Mouse (Mus musculus): Measurements from ENCODE around the gene Rnf31. TPM values are rescaled to one million over a fixed set of nuclear protein-coding genes. Genes with fewer than 3 reads are reported as not detected.

Gene Rnf31
- total RNA-seq (2014; rRNA removed) = 13.5 and 24.2 TPM in 2 replicates
- polyA plus RNA-seq (2015; fragmentation: Nextera tagmentation; extraction: Ambion mirVana) = 17.0 and 18.9 TPM in 2 replicates

GRCm38 (mm10) chr14:55591331-55591891 is at the start of gene Rnf31:
Rnf31 (plus strand) TSS chr14:55591708.
- peaks cover 19% of the 10 kb centered on the region for H3K4me1 ChIP-seq (ENCODE audit: insufficient read depth)
- peak within 1 kb of the TSS; percentile 95 for H3K4me2 ChIP-seq (ENCODE audit: low read depth)
- WGBS = 1% methylated on average over 33 of the region's 33 CpGs
- peak within 1 kb of the TSS; percentile 57 for H3K9ac ChIP-seq
- peak within 1 kb of the TSS; percentile 80 for H3K4me3 ChIP-seq (ENCODE audit: low read depth, low read length)
- no peaks in the 10 kb centered on the region for H3K9me3 ChIP-seq (ENCODE audit: low read length)
- H3K36me3 ChIP-seq (ENCODE audit: insufficient read depth) = peaks cover 30% of the 10 kb centered on the region
- ATAC-seq (peak; percentile 93), DNase-seq (peak; percentile 91)
- peak within 1 kb of the TSS; percentile 82 for H3K27ac ChIP-seq (ENCODE audit: low read depth, low read length)
- H3K27me3 ChIP-seq (ENCODE audit: insufficient read depth, low read length) = no peaks in the 10 kb centered on the region
- no peak for TF ChIP-seq CTCF (IDR thresholded peaks at IDR 0.05; ENCODE audit: low read depth)

- peaks cover 11% of the 10 kb centered on the region for H3K4me1 ChIP-seq (ENCODE audit: insufficient read depth)
- WGBS = 95% methylated on average over 12 of the region's 12 CpGs
- no peak overlapping the region for H3K4me2 ChIP-seq (ENCODE audit: low read depth)
- H3K36me3 ChIP-seq (ENCODE audit: insufficient read depth) = peaks cover 11% of the 10 kb centered on the region; the same call in 1 of the 2 replicates
- H3K9me3 ChIP-seq (ENCODE audit: low read length) = no peaks in the 10 kb centered on the region
- no peak overlapping the region for H3K27ac ChIP-seq (ENCODE audit: low read depth, low read length)
- no peak overlapping the region for H3K9ac ChIP-seq
- ATAC-seq (no peak), DNase-seq (no peak)
- H3K4me3 ChIP-seq (ENCODE audit: low read depth, low read length) = no peak overlapping the region
- H3K27me3 ChIP-seq (ENCODE audit: insufficient read depth, low read length) = no peaks in the 10 kb centered on the region
- no peak for TF ChIP-seq CTCF (IDR thresholded peaks at IDR 0.05; ENCODE audit: low read depth)
Measured at GRCm38 (mm10) chr14:55542268-55542667, 49.2 kb upstream of the Rnf31 start.

GRCm38 (mm10) chr14:55544334-55544733 is 47.2 kb upstream of the Rnf31 start:
- Histone ChIP-seq H3K4me2 (ENCODE audit: low read depth) (no peak overlapping the region), H3K27ac (ENCODE audit: low read depth, low read length) (no peak overlapping the region), H3K9me3 (ENCODE audit: low read length) (no peaks in the 10 kb centered on the region), H3K27me3 (ENCODE audit: insufficient read depth, low read length) (no peaks in the 10 kb centered on the region), H3K4me3 (ENCODE audit: low read depth, low read length) (no peak overlapping the region), H3K36me3 (ENCODE audit: insufficient read depth) (peaks cover 27% of the 10 kb centered on the region), H3K4me1 (ENCODE audit: insufficient read depth) (peaks cover 11% of the 10 kb centered on the region), H3K9ac (no peak overlapping the region)
- no peak for ATAC-seq
- 48% methylated on average over 9 of the region's 9 CpGs for WGBS
- no peak for TF ChIP-seq CTCF (IDR thresholded peaks at IDR 0.05; ENCODE audit: low read depth)
- DNase-seq = no peak

- whole genome bisulfite sequencing = 67% methylated on average over 6 of the region's 6 CpGs
- H3K9ac ChIP-seq = no peak overlapping the region
Measured at GRCm38 (mm10) chr14:55550191-55550590, 41.3 kb upstream of the Rnf31 start.

GRCm38 (mm10) chr14:55551347-55551746 is 40.2 kb upstream of the Rnf31 start:
- H3K9me3 ChIP-seq (ENCODE audit: low read length) = no peaks in the 10 kb centered on the region
- WGBS = 67% methylated on average over 5 of the region's 5 CpGs
- H3K36me3 ChIP-seq (ENCODE audit: insufficient read depth) = peaks cover 20% of the 10 kb centered on the region
- H3K27me3 ChIP-seq (ENCODE audit: insufficient read depth, low read length) = no peaks in the 10 kb centered on the region
- no peaks in the 10 kb centered on the region for H3K4me1 ChIP-seq (ENCODE audit: insufficient read depth)
- no peak for TF ChIP-seq CTCF (IDR thresholded peaks at IDR 0.05; ENCODE audit: low read depth)
- no peak overlapping the region for H3K27ac ChIP-seq (ENCODE audit: low read depth, low read length)
- DNase-seq = no peak
- no peak overlapping the region for H3K4me3 ChIP-seq (ENCODE audit: low read depth, low read length)
- no peak for ATAC-seq
- H3K4me2 ChIP-seq (ENCODE audit: low read depth) = no peak overlapping the region
- no peak overlapping the region for H3K9ac ChIP-seq

More at GRCm38 (mm10) chr14:55550191-55550590, 41.3 kb upstream of the Rnf31 start:
- Histone ChIP-seq H3K36me3 (ENCODE audit: insufficient read depth) (peaks cover 24% of the 10 kb centered on the region), H3K27me3 (ENCODE audit: insufficient read depth, low read length) (no peaks in the 10 kb centered on the region), H3K4me3 (ENCODE audit: low read depth, low read length) (no peak overlapping the region), H3K9me3 (ENCODE audit: low read length) (no peaks in the 10 kb centered on the region), H3K27ac (ENCODE audit: low read depth, low read length) (no peak overlapping the region), H3K4me1 (ENCODE audit: insufficient read depth) (no peaks in the 10 kb centered on the region), H3K4me2 (ENCODE audit: low read depth) (no peak overlapping the region)
- ATAC-seq = no peak
- TF ChIP-seq CTCF (IDR thresholded peaks at IDR 0.05; ENCODE audit: low read depth) = no peak
- no peak for DNase-seq

GRCm38 (mm10) chr14:55551794-55552193 is 39.7 kb upstream of the Rnf31 start:
- 91% methylated on average over 8 of the region's 8 CpGs for WGBS
- TF ChIP-seq CTCF (IDR thresholded peaks at IDR 0.05; ENCODE audit: low read depth) = no peak
- no peak overlapping the region for H3K9ac ChIP-seq
- H3K4me3 ChIP-seq (ENCODE audit: low read depth, low read length) = no peak overlapping the region
- no peaks in the 10 kb centered on the region for H3K9me3 ChIP-seq (ENCODE audit: low read length)
- no peaks in the 10 kb centered on the region for H3K4me1 ChIP-seq (ENCODE audit: insufficient read depth)
- no peak overlapping the region for H3K4me2 ChIP-seq (ENCODE audit: low read depth)
- H3K36me3 ChIP-seq (ENCODE audit: insufficient read depth) = peaks cover 18% of the 10 kb centered on the region
- DNase-seq (no peak), ATAC-seq (no peak)
- H3K27me3 ChIP-seq (ENCODE audit: insufficient read depth, low read length) = no peaks in the 10 kb centered on the region
- no peak overlapping the region for H3K27ac ChIP-seq (ENCODE audit: low read depth, low read length)

- no peaks in the 10 kb centered on the region for H3K36me3 ChIP-seq (ENCODE audit: insufficient read depth)
- H3K9ac ChIP-seq = no peak overlapping the region
- no peak overlapping the region for H3K4me3 ChIP-seq (ENCODE audit: low read depth, low read length)
- no peak overlapping the region for H3K4me2 ChIP-seq (ENCODE audit: low read depth)
- no peaks in the 10 kb centered on the region for H3K27me3 ChIP-seq (ENCODE audit: insufficient read depth, low read length)
- no peak overlapping the region for H3K27ac ChIP-seq (ENCODE audit: low read depth, low read length)
- no peak for DNase-seq
- TF ChIP-seq CTCF (IDR thresholded peaks at IDR 0.05; ENCODE audit: low read depth) = no peak
- no peaks in the 10 kb centered on the region for H3K9me3 ChIP-seq (ENCODE audit: low read length)
- no peaks in the 10 kb centered on the region for H3K4me1 ChIP-seq (ENCODE audit: insufficient read depth)
- no peak for ATAC-seq
Measured at GRCm38 (mm10) chr14:55554635-55555034, 36.9 kb upstream of the Rnf31 start.

All from forebrain, postnatal 0 days (tissue).